Mouse (Mus musculus) spleen, postnatal 4 days (tissue): ENCODE measurements around the gene Cpn2.

Experiments used
- DNase-seq, 2 experiments: peaks; one replicate each; pipeline ENCODE4 v3.0.0; 2022; ENCODE audit warnings: low spot score in 2 of 2

Cpn2 gene

DNA sequence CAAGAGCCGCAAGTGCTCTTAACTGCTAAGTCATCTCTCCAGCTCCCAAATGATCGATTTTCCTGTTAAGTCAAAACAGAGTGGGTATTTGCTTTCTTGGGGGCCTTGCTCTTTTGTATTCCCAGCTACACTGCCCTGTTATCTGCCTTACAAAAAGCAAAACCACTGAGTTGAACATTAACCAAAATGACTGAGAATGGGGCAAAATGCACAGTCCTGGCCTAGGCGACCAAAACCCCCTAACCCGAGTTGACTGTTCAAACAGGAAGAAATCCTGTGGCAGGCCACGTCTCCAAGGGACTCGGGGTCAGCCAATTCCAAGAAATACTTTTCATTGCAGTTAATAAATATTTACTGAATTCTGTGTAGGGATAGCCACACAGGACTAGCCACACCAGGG lies 28.5 kb downstream of the Cpn2 start:
- no peak for DNase-seq

DNA sequence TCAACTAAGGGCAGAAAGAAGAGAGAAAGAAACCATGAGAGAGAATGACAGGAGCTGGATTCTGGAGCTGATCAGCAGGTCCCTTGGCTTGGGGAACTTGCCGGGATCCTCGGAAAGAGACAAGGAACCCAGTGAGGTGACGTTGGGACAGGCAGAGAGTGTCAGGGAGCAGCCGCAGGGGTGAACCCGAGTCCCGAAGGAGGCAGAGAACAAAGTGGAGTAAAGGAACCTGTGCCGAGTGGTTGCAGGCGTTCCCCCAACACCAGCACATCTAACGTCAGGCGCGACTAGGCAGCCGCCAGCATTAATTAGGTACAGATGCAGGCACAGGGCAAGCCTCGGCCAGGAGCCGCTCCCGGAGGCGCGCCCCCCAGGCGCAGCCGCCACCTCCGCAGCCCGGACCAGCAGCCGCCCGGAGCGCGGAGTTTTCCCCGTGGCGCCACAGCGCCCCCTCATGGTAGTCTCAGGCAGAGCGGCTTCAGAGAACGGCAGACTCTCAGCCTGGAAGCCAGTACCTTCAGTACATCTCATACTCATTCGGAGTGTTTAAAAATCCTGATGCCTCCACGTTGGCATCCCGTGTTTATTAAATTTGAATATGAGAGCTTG lies 31.1 kb downstream of the Cpn2 start:
- peak; percentile 75 to 94 for DNase-seq

DNA sequence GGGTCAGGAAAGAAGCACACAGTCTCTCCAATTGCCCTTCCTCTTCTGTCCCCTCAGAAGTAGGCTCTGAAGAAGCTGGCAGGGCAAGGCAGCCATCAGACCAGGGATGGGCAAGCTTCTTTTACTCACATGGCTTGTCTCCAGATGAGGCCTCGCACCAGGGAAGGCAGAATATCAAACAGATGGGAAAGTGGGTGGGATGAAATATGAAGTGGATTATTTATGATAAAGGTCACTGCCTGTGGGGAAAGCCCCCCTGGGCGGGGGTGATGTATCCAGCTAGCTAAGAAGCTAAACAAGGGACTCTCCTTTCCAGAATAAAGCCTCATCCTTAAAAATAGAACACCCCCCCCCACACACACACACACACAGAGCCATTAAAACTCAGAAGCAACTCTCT lies 31.7 kb downstream of the Cpn2 start:
- no peak for DNase-seq

DNA sequence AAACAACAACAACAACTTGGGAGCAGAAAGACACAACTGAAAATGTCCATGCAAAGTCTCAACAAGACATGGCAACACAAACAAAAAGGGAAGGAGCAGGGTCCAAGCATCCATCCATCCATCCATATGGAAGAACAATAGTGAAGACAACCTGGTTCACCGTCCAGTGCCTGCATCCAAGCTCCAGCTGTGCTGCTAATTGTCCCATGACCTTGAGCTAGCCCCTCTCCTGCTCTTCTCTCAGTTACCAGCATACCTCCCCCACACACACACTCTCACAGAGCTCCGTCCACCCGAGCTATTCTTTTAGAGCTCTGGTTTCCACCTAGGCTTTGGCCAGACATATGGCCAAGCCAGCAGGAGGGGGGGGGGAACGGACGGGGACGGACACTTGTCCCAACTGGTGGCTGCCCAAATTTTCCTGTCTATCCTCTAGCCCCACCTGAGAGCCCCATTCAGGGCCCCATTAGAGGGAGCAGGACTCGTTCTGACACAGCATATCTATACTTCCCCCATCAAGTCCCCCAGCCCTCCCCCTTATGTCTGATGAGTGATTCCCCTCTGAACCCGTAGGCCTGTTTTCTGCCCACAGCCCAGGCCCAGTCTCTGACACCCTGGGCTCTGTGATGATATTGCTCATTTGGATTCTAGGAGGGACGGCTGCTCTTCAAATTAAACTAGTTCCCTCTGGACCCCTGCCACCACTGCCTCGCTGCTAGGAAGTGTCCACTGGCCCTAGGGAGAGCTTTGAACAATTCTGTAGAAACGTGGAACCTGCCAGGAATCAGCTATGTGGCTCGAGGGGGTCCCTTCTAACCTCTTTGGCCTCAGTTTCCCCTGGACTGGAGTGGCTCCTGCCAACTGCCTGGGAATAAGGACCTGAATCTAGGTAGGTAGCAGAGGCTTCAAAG lies 32.4 kb downstream of the Cpn2 start:
- DNase-seq: no peak

DNA sequence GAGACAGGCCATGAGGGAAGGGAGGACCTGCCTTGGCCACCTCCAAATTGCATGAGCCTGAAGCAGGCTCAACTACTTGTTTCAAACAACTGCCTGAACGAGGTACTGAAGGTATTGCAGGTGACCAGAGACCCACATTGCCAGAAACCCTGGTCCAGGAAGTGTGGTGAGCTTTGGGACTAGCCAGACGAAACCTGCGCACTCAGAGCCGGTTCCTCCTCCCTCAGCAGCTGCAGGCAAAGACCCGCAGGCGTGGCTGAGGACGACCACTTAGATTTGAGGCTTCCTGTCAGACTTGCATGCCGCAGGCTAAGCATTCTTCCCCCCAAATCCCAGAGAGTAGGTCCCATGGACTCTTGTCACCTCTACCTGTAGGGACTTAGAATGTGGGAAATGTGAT lies 33.2 kb downstream of the Cpn2 start:
- no peak for DNase-seq

DNA sequence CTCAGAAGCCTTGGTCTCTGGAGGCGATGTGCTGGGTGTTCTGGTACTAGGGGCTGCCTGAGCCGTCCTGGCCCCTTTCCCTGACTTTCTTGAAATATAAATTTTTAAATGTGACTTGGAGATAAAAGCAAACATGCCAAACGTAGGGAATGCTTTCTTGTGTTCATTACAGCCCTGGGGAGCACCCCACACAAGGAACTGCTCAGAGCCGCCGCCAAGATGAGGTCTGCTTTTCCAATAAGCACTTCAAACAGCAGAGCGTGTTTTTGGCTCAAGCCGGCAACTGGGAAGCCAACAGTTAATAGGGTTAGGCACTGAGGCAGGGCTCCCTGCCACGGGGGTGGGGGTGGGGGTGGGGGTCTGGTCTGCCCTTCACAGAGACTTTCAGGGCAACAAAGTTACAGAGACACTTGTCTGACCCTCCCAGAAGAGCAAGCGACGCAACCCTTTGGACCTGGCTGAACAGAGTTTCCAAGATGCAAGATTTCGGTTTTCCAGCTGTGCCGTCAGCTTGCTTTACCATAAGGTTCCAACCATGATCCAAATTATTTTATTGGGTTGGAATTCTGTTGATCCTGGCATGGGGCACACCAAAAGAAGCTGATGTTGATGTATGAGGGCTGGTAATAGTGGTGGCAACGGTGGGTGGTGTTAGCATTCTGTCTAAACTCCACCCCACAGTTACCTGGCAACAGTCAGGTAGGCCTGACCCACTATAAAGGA lies 35.3 kb downstream of the Cpn2 start:
- DNase-seq: no peak

DNA sequence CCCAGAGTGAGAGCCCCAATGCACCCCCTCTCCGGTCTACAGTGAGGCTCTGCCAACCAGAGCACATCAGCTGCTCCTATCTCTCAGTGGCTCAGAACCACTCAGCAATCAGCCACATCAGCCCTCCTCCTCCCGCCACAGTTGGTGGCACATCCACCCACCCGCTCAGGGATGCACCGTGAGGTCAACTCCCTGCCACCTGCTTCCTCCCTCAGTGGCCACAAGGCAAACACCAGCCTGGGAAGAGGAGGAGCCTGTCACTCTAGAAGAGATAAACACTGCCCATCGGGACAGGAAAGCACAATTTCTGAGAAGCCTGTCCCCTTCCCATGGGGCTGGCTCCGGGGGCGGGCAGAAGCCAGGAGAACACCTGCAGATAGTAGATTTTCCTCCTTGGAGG lies 39.9 kb downstream of the Cpn2 start:
- peak in 1 of 2 experiments; percentile 28 for DNase-seq

DNA sequence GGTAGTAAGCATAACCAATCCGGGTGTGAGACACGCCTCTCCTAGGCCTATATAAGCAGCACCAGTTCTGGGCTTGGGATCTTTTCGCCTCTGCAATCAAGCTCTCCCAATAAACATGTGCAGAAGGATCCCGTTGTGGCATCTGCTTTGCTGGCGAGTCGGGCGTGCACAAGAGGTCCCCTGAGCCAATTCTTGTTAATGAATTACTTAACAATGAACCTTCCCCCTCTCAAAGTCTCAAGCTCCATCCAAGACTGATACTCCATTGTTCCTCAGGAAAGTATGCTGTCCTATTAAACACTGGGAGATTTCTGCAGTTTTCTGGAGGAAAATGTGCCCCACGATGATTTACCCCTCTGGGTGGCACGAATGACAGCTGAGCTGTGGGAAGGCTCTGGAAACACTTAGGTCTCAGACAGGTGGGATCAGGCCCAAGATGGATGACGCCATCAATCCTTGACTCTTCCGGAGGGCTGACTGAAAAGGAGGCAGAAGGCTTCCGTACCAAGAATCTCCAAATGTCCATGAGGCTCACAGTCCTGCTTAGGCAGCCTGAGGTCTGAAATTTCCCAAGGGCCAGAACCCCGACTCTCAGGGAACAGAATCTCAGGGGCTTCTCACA lies 46.0 kb downstream of the Cpn2 start:
- no peak for DNase-seq

DNA sequence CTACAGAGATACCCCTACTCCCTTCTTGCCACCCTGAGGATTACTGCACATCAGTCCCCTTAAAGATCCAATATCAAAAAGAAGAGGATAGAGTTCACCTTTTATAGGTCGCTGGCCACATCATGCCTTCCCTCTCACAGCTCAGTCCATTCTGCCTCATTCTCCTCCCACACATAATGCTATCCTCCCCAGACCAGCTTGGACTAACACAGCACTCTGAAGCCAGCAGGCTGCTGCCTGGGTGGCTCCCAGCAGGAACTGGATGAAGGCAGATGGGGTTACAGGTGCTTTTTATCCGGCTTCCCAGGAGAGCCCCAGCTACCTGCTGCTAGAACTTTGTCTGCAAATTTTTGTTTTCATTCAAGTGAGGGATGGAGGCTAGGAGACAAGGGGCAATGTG lies 51.5 kb downstream of the Cpn2 start:
- no peak for DNase-seq

DNA sequence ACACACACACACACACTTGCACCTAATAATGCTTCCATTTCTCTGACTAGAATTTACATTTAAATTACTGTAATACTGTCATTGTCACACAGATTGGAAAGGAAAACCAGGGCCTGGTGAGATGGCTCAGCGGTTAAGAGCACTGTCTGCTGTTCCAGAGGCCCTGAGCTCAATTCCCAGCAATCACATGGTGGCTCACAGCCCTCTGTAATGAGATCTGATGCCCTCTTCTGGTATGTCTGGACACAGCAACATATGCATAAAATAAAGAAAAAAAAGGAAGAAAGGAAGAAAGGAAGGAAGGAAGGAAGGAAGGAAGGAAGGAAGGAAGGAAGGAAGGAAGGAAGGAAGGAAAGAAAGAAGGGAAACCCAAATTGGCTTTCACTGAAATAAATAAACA lies 53.7 kb downstream of the Cpn2 start:
- DNase-seq: no peak

DNA sequence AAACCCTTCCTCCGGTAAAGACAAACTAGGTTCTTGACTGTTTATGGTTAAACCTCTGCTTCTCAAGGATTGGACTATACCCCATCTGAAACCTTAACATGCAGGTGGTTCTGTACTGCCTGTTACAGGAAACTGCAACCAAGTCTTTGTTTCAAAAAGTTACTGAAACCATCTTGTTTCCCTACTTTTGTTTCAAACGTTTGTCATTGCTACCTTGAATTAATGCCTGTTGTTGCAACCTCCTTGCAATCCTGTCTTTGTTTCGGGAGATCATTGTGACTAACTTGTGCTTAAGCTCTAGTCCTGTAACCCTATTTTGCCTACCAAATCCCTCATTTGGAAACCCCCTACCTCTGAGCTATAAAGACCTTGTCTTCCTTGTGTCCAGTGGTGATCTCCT lies 55.3 kb downstream of the Cpn2 start:
- no peak for DNase-seq

DNA sequence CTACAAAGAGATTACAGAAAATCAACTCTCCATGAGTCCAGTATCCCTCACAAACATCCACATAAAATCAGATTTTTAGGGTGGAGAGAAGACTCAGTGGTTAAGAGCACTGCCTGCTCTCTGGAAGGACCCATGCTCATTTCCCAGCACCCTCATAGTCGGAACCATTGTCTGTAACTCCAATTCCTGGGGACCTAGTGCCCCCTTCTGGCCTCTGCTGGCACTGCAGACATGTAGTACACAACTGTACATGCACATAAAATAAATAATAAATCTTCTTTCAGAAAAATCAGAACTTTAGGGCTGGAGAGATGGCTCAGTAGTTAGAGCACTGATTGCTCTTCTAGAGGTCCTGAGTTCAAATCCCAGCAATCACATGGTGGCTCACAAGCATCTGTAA lies 58.0 kb downstream of the Cpn2 start:
- no peak for DNase-seq

DNA sequence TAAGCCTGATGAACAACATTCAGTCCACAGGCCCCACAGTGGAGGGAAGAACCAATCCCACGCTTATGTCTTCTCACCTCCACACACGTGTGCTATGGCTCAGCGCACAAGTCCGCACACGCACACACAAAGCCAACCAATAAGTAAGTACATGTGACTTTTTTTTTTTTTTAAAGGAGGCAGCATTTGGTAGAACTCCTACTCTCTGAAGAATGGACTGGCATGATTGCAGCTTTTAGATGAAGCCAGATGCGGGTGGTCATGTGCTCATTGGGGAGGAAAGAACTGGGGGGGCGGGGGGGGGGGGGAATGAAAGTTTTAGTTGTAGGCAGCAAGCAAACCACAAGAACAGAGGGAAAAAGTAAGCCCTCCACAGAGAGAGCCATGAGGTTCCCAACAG lies 59.3 kb downstream of the Cpn2 start:
- DNase-seq: no peak

DNA sequence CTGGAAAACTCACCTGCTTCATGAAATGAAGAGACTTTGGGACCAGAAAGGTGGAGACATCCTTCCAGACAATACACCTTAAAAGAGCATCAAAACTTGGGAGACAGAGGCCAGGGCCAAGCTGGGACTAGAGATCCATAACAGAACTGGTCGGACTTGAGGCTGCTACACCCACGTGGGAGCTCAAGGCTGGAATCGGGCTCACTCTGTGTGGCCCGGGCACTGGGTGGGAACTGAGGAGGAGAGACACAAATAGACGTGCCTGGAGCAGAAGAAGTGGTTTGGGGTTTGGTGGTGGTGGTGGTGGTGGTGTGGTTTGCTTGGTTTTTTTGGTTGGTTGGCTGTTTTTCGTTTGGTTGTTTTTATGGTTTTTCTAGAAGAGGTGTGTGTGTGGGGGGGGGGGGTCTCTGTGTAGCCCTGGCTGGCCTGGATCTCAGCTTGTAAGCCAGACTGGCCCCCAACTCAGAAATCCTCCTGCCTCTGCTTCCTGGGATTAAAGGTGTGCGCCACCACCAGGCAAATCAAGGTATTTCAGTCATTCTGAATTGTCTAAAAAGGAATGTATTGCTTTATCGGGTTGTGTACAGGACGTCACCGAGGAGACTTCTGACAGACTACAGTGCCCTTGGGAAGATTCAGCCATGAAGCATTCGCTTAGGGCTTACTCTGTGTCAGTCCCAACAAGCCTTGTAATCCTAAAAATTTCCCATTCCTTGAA lies 60.0 kb downstream of the Cpn2 start:
- no peak for DNase-seq
